Mouse (Mus musculus): Measurements from ENCODE around the gene Mrpl35. TPM values are rescaled to one million over a fixed set of nuclear protein-coding genes. Genes with fewer than 3 reads are reported as not detected.

The Mrpl35 gene
- polyA plus RNA-seq, 1 experiment from 2014 or later = 63.3 TPM

DNA sequence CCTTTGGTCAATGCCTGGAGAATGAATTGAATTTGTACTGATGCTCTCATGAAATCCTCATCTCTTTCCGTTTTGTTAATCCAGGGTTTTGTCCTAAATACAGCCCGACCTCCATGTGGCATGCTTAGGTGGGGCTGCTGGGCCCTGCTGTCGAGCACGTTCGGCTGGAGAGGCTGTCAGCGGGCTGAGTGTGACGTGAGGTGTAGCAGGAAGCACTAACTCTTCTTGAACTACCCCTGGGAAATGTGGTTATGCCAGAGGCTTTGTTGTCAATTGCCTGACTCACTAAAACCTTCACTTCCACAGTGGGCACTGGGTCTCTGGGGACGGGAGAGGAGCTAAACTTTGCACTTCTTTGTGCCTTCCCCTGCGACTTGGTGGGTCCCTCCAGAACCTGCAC is 38.4 kb downstream of the Mrpl35 start:
- WGBS = 68% methylated on average over 9 of the region's 9 CpGs
- ATAC-seq (ENCODE audit: insufficient read depth, low FRiP score, low read depth) = no peak
- Histone ChIP-seq H3K4me3 (replicated peaks) (no peak overlapping the region), H3K4me2 (no peak overlapping the region), H3K27ac (no peak overlapping the region), H3K4me1 (no peaks in the 10 kb centered on the region), H3K9me3 (no peaks in the 10 kb centered on the region), H3K36me3 (no peaks in the 10 kb centered on the region), H3K9ac (no peak overlapping the region), H3K27me3 (replicated peaks) (no peaks in the 10 kb centered on the region)

DNA sequence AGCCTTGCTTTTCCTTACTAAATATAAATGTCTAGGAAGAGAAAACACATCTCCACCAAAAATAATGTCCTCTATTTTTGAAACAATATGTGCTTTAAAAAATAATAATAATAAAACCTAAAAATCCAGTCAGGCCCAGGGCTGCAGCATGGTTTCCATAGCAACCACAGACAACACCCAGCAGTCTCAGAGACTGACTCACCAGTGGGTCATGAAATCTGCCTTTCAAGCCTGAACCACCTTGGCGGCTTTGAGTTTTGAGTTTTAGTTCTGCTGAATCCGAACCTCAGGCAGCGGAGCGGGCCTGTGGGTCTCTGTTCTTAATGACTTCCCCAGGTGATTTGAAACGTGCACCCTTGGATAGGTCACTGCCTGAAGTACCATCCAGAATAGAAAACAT is 43.6 kb downstream of the Mrpl35 start:
- Histone ChIP-seq H3K4me3 (replicated peaks) (no peak overlapping the region), H3K4me1 (no peaks in the 10 kb centered on the region), H3K27me3 (replicated peaks) (no peaks in the 10 kb centered on the region), H3K9ac (no peak overlapping the region), H3K9me3 (no peaks in the 10 kb centered on the region), H3K27ac (no peak overlapping the region), H3K36me3 (no peaks in the 10 kb centered on the region), H3K4me2 (no peak overlapping the region)
- 85% methylated on average over 5 of the region's 5 CpGs for WGBS
- no peak for ATAC-seq (ENCODE audit: insufficient read depth, low FRiP score, low read depth)

DNA sequence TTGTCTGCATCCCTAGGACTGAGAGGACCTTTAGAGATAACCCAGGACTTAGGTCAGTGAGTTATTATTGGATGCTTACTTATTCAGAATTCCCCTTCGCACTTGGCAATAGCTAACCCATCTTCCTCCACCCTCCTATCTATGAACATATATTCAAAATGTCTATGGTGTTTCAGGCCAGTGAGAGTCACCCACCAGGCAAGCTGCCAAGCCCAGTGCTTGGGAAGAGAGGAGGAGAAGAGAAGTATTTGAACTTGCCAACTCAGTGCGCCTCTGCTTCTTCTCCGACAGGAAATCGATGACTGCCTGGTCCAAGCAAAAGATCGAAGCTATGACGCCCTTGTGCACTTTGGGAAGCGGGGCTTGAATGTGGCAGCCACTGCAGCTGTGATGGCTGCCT is 46.3 kb downstream of the Mrpl35 start:
- Histone ChIP-seq H3K27me3 (replicated peaks) (no peaks in the 10 kb centered on the region), H3K9me3 (no peaks in the 10 kb centered on the region), H3K4me2 (no peak overlapping the region), H3K4me1 (no peaks in the 10 kb centered on the region), H3K27ac (no peak overlapping the region), H3K36me3 (no peaks in the 10 kb centered on the region), H3K9ac (no peak overlapping the region), H3K4me3 (replicated peaks) (no peak overlapping the region)
- WGBS = 86% methylated on average over 7 of the region's 7 CpGs
- no peak for ATAC-seq (ENCODE audit: insufficient read depth, low FRiP score, low read depth)

DNA sequence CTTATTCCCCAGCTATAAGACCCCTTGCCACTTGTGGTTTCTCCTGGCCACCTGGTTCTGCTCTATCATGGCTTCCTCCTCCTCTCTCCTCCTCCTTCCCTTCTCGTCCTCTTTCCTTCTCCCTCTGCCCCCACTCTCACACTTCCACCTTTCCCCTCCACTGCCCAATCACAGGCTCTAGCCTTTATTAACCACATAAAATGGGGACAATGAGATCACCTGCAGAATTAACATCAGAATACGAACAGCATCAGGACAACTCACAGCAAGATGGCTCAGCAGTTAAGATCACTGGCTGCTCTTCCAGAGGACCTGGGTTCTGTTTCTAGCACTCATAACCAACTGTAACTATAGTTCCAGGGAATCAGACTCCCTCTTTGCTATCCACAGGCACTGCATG is 46.9 kb downstream of the Mrpl35 start:
- no peak for ATAC-seq (ENCODE audit: insufficient read depth, low FRiP score, low read depth)

DNA sequence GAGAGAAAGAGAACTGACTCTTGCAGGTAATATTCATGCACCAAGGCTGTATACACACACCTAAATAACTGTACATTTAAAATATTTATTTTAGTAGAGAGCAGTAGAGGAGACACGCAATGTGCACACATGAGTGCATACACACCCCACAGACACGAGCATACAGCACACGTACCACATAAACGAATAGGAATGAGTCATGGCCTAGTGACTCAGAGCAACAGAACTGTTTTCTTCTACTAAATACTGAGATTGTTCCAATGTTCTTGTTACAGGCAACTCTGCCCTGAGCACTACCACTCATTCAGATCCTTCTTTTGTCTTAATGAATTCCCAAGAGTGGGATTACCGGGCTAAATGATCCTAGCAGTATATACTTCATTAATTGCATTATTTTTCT is 48.8 kb downstream of the Mrpl35 start:
- H3K36me3 ChIP-seq = no peaks in the 10 kb centered on the region
- no peak for ATAC-seq (ENCODE audit: insufficient read depth, low FRiP score, low read depth)
- H3K9me3 ChIP-seq = no peaks in the 10 kb centered on the region
- no peak overlapping the region for H3K27ac ChIP-seq
- H3K4me3 ChIP-seq (replicated peaks) = no peak overlapping the region
- no peaks in the 10 kb centered on the region for H3K27me3 ChIP-seq (replicated peaks)
- H3K4me1 ChIP-seq = no peaks in the 10 kb centered on the region
- 81% methylated on average over 5 of the region's 5 CpGs for WGBS
- H3K4me2 ChIP-seq = no peak overlapping the region
- H3K9ac ChIP-seq = no peak overlapping the region

More for the DNA sequence above, 46.9 kb downstream of the Mrpl35 start:
- no peaks in the 10 kb centered on the region for H3K36me3 ChIP-seq
- no peaks in the 10 kb centered on the region for H3K27me3 ChIP-seq (replicated peaks)
- no peaks in the 10 kb centered on the region for H3K4me1 ChIP-seq
- H3K9ac ChIP-seq = no peak overlapping the region
- H3K4me2 ChIP-seq = no peak overlapping the region
- no peak overlapping the region for H3K4me3 ChIP-seq (replicated peaks)
- H3K9me3 ChIP-seq = no peaks in the 10 kb centered on the region
- WGBS = 66% methylated on average over 2 of the region's 2 CpGs
- no peak overlapping the region for H3K27ac ChIP-seq

DNA sequence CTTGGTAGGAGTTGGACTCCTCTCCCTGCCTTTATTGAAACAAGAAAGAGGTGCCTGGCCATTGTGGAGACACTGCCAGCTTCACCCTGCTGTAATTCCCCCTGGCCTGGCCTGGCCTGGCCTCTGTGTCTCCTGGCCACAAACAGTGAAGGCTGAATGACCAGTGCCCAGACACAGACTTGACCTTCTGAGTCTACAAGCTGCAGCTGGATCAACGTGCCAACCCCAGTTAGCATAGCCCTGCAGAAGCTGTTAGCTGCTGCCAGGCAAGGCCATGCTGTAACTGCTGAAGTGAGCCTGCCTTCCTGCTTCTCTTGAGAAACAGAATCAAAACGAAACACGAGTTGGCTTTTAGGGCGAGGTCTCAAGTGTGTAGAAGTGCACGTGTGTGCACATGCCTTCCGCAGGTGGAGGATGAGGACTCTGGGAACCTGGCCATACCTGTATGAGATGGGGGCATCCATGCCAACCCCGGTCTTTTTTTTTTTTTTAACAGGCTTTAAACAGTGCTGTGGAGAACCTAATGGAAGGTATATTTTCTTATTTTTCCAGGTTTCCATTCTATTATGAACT is 54.0 kb downstream of the Mrpl35 start:
- no peaks in the 10 kb centered on the region for H3K27me3 ChIP-seq (replicated peaks)
- H3K4me1 ChIP-seq = no peaks in the 10 kb centered on the region
- no peak for ATAC-seq (ENCODE audit: insufficient read depth, low FRiP score, low read depth)
- no peak overlapping the region for H3K4me3 ChIP-seq (replicated peaks)
- no peak overlapping the region for H3K9ac ChIP-seq
- no peak overlapping the region for H3K4me2 ChIP-seq
- no peaks in the 10 kb centered on the region for H3K9me3 ChIP-seq
- no peak overlapping the region for H3K27ac ChIP-seq
- H3K36me3 ChIP-seq = no peaks in the 10 kb centered on the region
- 79% methylated on average over 7 of the region's 7 CpGs for WGBS

DNA sequence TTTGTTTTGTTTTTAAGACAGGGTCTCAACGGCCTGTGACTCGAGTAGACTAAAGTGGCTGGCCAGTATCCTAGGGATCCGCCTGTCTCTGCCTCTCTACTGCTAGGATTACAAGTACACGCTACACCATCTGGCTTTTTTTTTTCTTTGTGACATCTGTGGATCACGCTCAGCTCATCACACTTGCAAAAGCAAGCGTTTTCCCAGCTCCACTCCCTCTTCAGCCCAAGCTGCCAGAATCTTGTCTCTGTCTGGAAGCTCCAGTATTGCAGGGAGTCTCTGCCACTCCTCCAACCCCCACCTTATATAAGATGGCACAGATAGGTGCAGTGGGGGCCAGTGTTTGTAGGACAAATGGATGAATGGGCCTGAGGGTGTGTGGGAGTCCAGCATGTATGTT is 54.6 kb downstream of the Mrpl35 start:
- Histone ChIP-seq H3K4me2 (no peak overlapping the region), H3K27me3 (replicated peaks) (no peaks in the 10 kb centered on the region), H3K36me3 (no peaks in the 10 kb centered on the region), H3K9ac (no peak overlapping the region), H3K4me1 (no peaks in the 10 kb centered on the region), H3K27ac (no peak overlapping the region), H3K9me3 (no peaks in the 10 kb centered on the region), H3K4me3 (replicated peaks) (no peak overlapping the region)
- WGBS = 82% methylated on average over 6 of the region's 6 CpGs
- ATAC-seq (ENCODE audit: insufficient read depth, low FRiP score, low read depth) = no peak

DNA sequence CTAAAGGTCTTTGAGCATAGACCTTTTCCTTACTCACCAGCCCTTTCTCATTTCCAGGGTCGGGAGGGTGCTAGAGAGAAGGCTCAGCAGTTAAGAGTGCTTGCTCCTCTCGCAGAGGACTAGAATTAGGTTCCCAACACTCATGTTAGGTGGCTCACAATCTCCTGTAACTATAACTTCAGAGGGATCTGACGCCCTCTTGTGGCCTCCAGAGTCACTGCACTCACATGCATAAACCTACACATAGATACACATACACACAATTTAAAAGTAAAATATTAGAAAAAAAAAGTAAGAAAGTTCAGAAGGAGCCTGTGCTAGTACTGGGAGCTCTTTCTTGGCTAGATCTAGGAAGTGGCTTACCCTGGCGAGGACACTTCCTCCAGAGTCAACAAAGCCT is 55.5 kb downstream of the Mrpl35 start:
- no peaks in the 10 kb centered on the region for H3K36me3 ChIP-seq
- no peaks in the 10 kb centered on the region for H3K9me3 ChIP-seq
- no peak overlapping the region for H3K9ac ChIP-seq
- no peaks in the 10 kb centered on the region for H3K4me1 ChIP-seq
- H3K27me3 ChIP-seq (replicated peaks) = no peaks in the 10 kb centered on the region
- ATAC-seq (ENCODE audit: insufficient read depth, low FRiP score, low read depth) = no peak
- no peak overlapping the region for H3K27ac ChIP-seq
- WGBS = 91% methylated on average over 4 of the region's 4 CpGs
- no peak overlapping the region for H3K4me3 ChIP-seq (replicated peaks)
- no peak overlapping the region for H3K4me2 ChIP-seq

DNA sequence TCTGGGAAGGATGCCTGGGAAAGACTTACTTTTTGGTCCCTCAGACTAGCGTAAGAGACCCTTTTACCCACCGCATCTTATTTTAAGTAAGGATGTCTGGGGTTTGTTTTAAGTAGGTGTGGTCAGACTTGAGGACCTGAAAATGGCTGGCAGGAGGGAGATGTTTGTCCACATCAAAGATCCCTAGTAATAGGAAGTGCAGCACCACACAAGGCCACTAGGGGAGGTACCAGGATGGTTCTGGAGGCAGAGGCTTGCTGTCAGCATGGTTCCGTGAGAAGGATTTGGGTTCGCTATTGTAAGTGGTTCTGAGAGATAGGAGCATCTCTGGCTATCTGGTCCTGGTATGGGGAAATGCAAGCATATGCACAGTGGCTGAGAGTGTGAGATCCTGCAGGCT is 55.9 kb downstream of the Mrpl35 start:
- Histone ChIP-seq H3K36me3 (no peaks in the 10 kb centered on the region), H3K9me3 (no peaks in the 10 kb centered on the region), H3K4me1 (no peaks in the 10 kb centered on the region), H3K4me2 (no peak overlapping the region), H3K9ac (no peak overlapping the region), H3K27ac (no peak overlapping the region), H3K4me3 (replicated peaks) (no peak overlapping the region), H3K27me3 (replicated peaks) (no peaks in the 10 kb centered on the region)
- 94% methylated on average over 4 of the region's 4 CpGs for WGBS
- ATAC-seq (ENCODE audit: insufficient read depth, low FRiP score, low read depth) = no peak

DNA sequence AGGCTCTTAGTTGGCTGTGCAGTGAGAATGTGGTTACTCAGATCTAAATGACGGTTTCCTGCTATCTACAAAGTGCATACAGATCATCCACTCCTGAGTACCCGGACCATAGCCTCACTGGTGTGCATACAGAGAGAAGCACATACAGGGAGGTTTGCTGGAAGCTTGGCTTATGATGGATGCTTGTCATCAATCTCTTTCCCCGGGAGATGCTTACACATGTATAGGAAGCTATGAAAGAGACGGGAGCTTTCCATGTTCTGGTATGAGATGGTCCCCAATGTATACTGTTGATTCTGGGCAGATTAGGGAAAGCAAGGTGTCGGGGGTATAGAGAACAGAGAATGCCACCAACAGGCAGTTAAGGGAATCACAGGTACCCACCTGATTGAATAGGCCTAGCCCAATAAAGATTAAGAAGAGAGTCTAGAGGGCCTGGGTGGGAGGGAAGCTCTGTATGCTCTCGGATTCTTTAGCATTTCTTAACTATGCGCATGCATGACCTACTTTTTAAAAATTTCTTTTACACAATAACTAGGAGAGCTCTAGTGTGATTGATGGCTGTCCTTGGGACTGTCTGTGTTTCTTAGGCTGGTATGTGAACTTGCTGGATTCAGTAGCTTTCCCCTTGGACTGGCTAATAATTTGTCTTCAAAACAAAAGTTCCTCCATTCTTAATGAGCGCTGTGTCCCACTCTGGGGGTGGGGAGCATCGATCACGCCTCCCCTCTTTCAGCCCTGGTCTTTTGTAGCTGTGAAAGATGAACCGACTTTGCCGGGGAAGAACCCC is 56.7 kb downstream of the Mrpl35 start:
- 73% methylated on average over 12 of the region's 12 CpGs for WGBS
- ATAC-seq (ENCODE audit: insufficient read depth, low FRiP score, low read depth) = no peak
- H3K4me1 ChIP-seq = no peaks in the 10 kb centered on the region

DNA sequence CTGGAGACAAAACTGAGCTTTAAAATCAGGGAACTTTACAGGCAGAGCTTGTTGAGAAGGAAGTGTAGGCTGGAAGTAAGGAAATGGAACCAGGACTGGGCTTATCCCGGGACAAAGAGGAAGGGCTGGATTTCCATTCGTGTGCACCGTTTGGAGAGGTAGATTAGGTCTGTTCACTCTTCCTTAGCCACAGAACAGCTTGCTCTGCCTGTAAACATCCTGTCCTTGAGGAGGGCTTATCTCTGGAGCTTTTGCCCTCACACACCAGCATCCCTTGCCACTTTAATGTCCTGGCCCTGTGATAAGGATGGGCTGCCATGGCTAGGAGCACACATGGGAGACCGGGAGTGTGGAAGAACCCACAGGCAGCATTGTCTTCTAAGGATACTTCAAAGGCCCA is 59.0 kb downstream of the Mrpl35 start:
- Histone ChIP-seq H3K4me3 (replicated peaks) (no peak overlapping the region), H3K9ac (no peak overlapping the region), H3K27ac (no peak overlapping the region), H3K36me3 (no peaks in the 10 kb centered on the region), H3K9me3 (no peaks in the 10 kb centered on the region), H3K4me1 (no peaks in the 10 kb centered on the region), H3K27me3 (replicated peaks) (no peaks in the 10 kb centered on the region), H3K4me2 (no peak overlapping the region)
- no peak for ATAC-seq (ENCODE audit: insufficient read depth, low FRiP score, low read depth)
- WGBS = 56% methylated on average over 4 of the region's 4 CpGs

More for the DNA sequence above, 56.7 kb downstream of the Mrpl35 start:
- Histone ChIP-seq H3K4me2 (no peak overlapping the region), H3K27ac (no peak overlapping the region), H3K36me3 (no peaks in the 10 kb centered on the region), H3K9me3 (no peaks in the 10 kb centered on the region), H3K4me3 (replicated peaks) (no peak overlapping the region), H3K27me3 (replicated peaks) (no peaks in the 10 kb centered on the region), H3K9ac (no peak overlapping the region)

All from stomach, embryonic 15.5 days (tissue).